Comparison of ENCODE assay signal across 17 mouse cellular contexts in the genomic region with DNA sequence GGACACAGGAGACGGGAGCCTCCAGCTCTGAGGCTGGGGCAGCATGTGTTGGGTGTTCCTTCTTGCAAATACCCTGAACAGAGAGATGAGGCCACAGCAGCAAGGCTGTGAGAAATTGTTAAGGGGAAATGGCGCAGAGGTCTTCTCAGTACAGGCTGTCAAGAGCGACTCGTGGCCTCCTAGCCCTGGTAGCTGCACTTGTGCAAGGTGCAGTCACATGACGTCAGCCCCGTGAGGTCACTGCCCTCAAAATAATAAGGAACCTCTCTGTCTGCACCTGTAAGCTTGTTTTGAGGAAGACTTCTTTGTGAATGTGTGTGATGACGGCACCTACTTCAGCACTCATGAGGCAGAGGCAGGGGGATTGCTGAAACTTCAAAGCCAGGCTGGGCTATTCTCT. TPM values are rescaled to one million over a fixed set of nuclear protein-coding genes. Genes with fewer than 3 reads are reported as not detected.
DNase-seq lines count a peak whose midpoint lies in the region; ATAC-seq and TF ChIP-seq lines count a peak whose summit lies in the region.
"Had no signal": no experiment of that assay in that cellular context is flagged by ENCODE, and none has a peak within 500 bp of the region (broad histone marks: within the 10 kb centered on the region; RNA-seq: fewer than 3 reads in every experiment).

No protein-coding gene starts in this region.

- peak; percentile 79 for ATAC-seq in intestine, embryonic 16.5 days
- no peak for ATAC-seq in midbrain, embryonic 15.5 days (replicated peaks)
- ATAC-seq: CD4-positive, CD25-positive, alpha-beta regulatory T cell, adult 4 months; midbrain, embryonic 16.5 days had no signal

- H3K4me1 ChIP-seq in testis, adult 2 months (ENCODE audit: control insufficient read depth, insufficient read depth, low read length): no peaks in the 10 kb centered on the region; the same call in 1 of the 2 replicates
- peaks cover 7% of the 10 kb centered on the region for H3K4me1 ChIP-seq in intestine, embryonic 16.5 days (ENCODE audit: control insufficient read depth, insufficient read depth, low read length)
- 0 out of 2 replicates have a peak, but pooled peaks cover 3% of the 10 kb centered on the region for H3K4me1 ChIP-seq in midbrain, embryonic 15.5 days

- H3K9ac ChIP-seq in intestine, embryonic 16.5 days (ENCODE audit: low read depth, low read length): no peak overlapping the region
- H3K9ac ChIP-seq in midbrain, embryonic 15.5 days: no peak overlapping the region
- H3K9ac ChIP-seq: limb, embryonic 15.5 days had no signal

- no peaks in the 10 kb centered on the region for H3K36me3 ChIP-seq in testis, adult 2 months (ENCODE audit: control insufficient read depth, insufficient read depth, low read length)
- H3K36me3 ChIP-seq in intestine, embryonic 16.5 days (ENCODE audit: control insufficient read depth, insufficient read depth, low read length): no peaks in the 10 kb centered on the region
- H3K36me3 ChIP-seq in midbrain, embryonic 15.5 days (replicated peaks): no peaks in the 10 kb centered on the region
- H3K36me3 ChIP-seq: G1E; limb, embryonic 15.5 days had no signal

- no peaks in the 10 kb centered on the region for H3K27me3 ChIP-seq in testis, adult 2 months (ENCODE audit: control insufficient read depth, insufficient read depth, low read length)
- no peaks in the 10 kb centered on the region for H3K27me3 ChIP-seq in intestine, embryonic 16.5 days (replicated peaks; ENCODE audit: control insufficient read depth, insufficient read depth, low read length)
- no peaks in the 10 kb centered on the region for H3K27me3 ChIP-seq in midbrain, embryonic 15.5 days (replicated peaks)
- H3K27me3 ChIP-seq: limb, embryonic 15.5 days had no signal

- no peak for TF ChIP-seq CTCF in testis, adult 2 months (IDR thresholded peaks at IDR 0.05; ENCODE audit: control insufficient read depth, insufficient read depth, insufficient replicate concordance, low read depth, low read length)

- H3K4me3 ChIP-seq in testis, adult 2 months (ENCODE audit: control insufficient read depth, low read depth, low read length): no peak overlapping the region
- no peak overlapping the region for H3K4me3 ChIP-seq in intestine, embryonic 16.5 days (ENCODE audit: low read length)
- H3K4me3 ChIP-seq in midbrain, embryonic 15.5 days: no peak overlapping the region
- H3K4me3 ChIP-seq: limb, embryonic 15.5 days had no signal

- no peak for TF ChIP-seq POLR2A in testis, adult 2 months (IDR thresholded peaks at IDR 0.05; ENCODE audit: control insufficient read depth, low read depth, low read length)

- no peak for DNase-seq in testis, postnatal 14 days (ENCODE audit: low spot score)
- DNase-seq in brain, adult 2 months (ENCODE audit: low read depth, low spot score): peak; percentile 49
- DNase-seq in kidney, adult 9 months: no peak
- no peak for DNase-seq in right cerebral cortex, adult 18-20 months
- DNase-seq: cerebellum, adult 11 months; cerebellum, postnatal 36 days; heart, postnatal 4 days; layer of hippocampus, postnatal 36 days; lung, adult 18-20 months; lung, postnatal 4 days had no signal

- no peak overlapping the region for H3K4me2 ChIP-seq in intestine, embryonic 16.5 days (ENCODE audit: low read depth, low read length)
- no peak overlapping the region for H3K4me2 ChIP-seq in midbrain, embryonic 15.5 days
- H3K4me2 ChIP-seq: limb, embryonic 15.5 days had no signal

- H3K9me3 ChIP-seq in intestine, embryonic 16.5 days (ENCODE audit: control insufficient read depth, low read length): no peaks in the 10 kb centered on the region
- no peaks in the 10 kb centered on the region for H3K9me3 ChIP-seq in midbrain, embryonic 15.5 days
- H3K9me3 ChIP-seq: G1E; limb, embryonic 15.5 days had no signal

- peak overlapping the region; percentile 70; the same call in 1 of the 2 replicates for H3K27ac ChIP-seq in testis, adult 2 months (ENCODE audit: control insufficient read depth, insufficient read depth, low read depth, low read length)
- no peak overlapping the region for H3K27ac ChIP-seq in intestine, embryonic 16.5 days (ENCODE audit: low read length)
- no peak overlapping the region for H3K27ac ChIP-seq in midbrain, embryonic 15.5 days
- H3K27ac ChIP-seq: limb, embryonic 15.5 days had no signal

- WGBS in intestine, embryonic 16.5 days: 74% methylated on average over 7 of the region's 7 CpGs
- 88% methylated on average over 7 of the region's 7 CpGs for WGBS in midbrain, embryonic 15.5 days

RNA-seq across cellular contexts. Expression of gene Eid1, which starts 11.0 kb away (rescaled TPM):
- polyA plus RNA-seq in testis, adult 2 months (2012; rRNA removed): 4.2 and 5.4 TPM in 2 replicates
- polyA plus RNA-seq in intestine, embryonic 16.5 days (2015; fragmentation: Nextera tagmentation; extraction: Ambion mirVana): 72.0 and 73.2 TPM in 2 replicates
- 376 and 397 TPM in 2 replicates for polyA plus RNA-seq in midbrain, embryonic 15.5 days (2015; fragmentation: Nextera tagmentation; extraction: Ambion mirVana)
- polyA plus RNA-seq: G1E had no signal

RNA-seq across cellular contexts. Expression of gene Shc4, which starts 40.1 kb away (rescaled TPM):
- polyA plus RNA-seq in testis, adult 2 months (2012; rRNA removed): 4.8 and 8.5 TPM in 2 replicates
- polyA plus RNA-seq in intestine, embryonic 16.5 days (2015; fragmentation: Nextera tagmentation; extraction: Ambion mirVana): 1.7 and 1.8 TPM in 2 replicates
- polyA plus RNA-seq in midbrain, embryonic 15.5 days (2015; fragmentation: Nextera tagmentation; extraction: Ambion mirVana): 3.6 and 3.7 TPM in 2 replicates
- polyA plus RNA-seq: CD4-positive, CD25-positive, alpha-beta regulatory T cell, adult 4 months had no signal

RNA-seq across cellular contexts. Expression of gene Cep152, which starts 59.0 kb away (rescaled TPM):
- 2.1 and 2.3 TPM in 2 replicates for polyA plus RNA-seq in testis, adult 2 months (2012; rRNA removed)
- polyA plus RNA-seq in intestine, embryonic 16.5 days (2015; fragmentation: Nextera tagmentation; extraction: Ambion mirVana): 3.5 and 3.7 TPM in 2 replicates
- polyA plus RNA-seq in midbrain, embryonic 15.5 days (2015; fragmentation: Nextera tagmentation; extraction: Ambion mirVana): 2.8 and 3.0 TPM in 2 replicates

Comparison
In these comparisons a context has a peak if more than half of its experiments do, and no peak if none do; other contexts are left out.
1. RNA of gene Eid1, which starts 11.0 kb away (polyA plus RNA-seq): 376 to 397 TPM in midbrain, embryonic 15.5 days and 72.0 to 73.2 TPM in intestine, embryonic 16.5 days; 4.2 to 5.4 TPM in testis, adult 2 months; every median in the first group is over 10 times any median in the second.